Mouse (Mus musculus) MEL (cell line): ENCODE measurements around the gene Lonrf2. TPM values are rescaled to one million over a fixed set of nuclear protein-coding genes. Genes with fewer than 3 reads are reported as not detected.

Source experiments
- DNase-seq: peaks from one replicate; pipeline ENCODE4 v3.0.0; 2011; ENCODE audit warnings: low read depth, low spot score
- H3K27ac ChIP-seq: 2 replicates; pipeline ENCODE4 v1.5.1; 2012; ENCODE audit warnings: low read depth, mild to moderate bottlenecking, control low read depth, low read length, moderate library complexity; ENCODE audit not compliant: control insufficient read depth
- H3K27me3 ChIP-seq, 2 experiments: fragments of 150-350 bp in 1 of 2; sonication (generic) in 1 of 2; 2 replicates each; pipeline ENCODE4 v1.6.1; 2012; ENCODE audit warnings: low read length in 2 of 2, mild to moderate bottlenecking in 2 of 2, improper control_type of control experiment in 1 of 2, moderate library complexity in 1 of 2; ENCODE audit not compliant: insufficient read depth in 2 of 2, control insufficient read depth in 1 of 2
- H3K36me3 ChIP-seq, 2 experiments: 2 replicates each; pipeline ENCODE4 v1.6.1; 2012 to 2014; ENCODE audit warnings: low read length in 2 of 2, improper control_type of control experiment in 1 of 2, inconsistent platforms in 1 of 2, mild to moderate bottlenecking in 1 of 2; ENCODE audit not compliant: insufficient read depth in 2 of 2, control insufficient read depth in 1 of 2
- H3K4me1 ChIP-seq, 2 experiments: fragments of 150-350 bp in 1 of 2; sonication (generic) in 1 of 2; 2 replicates each; pipeline ENCODE4 v1.6.1; 2012; ENCODE audit warnings: low read length in 2 of 2, improper control_type of control experiment in 1 of 2, mild to moderate bottlenecking in 1 of 2; ENCODE audit not compliant: insufficient read depth in 2 of 2, control insufficient read depth in 1 of 2
- H3K4me3 ChIP-seq, 2 experiments: fragments of 150-350 bp in 1 of 2; sonication (generic) in 1 of 2; 2 replicates each; pipeline ENCODE4 v1.5.1; 2012; ENCODE audit warnings: low read depth in 2 of 2, low read length in 2 of 2, mild to moderate bottlenecking in 2 of 2, moderate library complexity in 2 of 2, control low read depth in 1 of 2, improper control_type of control experiment in 1 of 2; ENCODE audit not compliant: control insufficient read depth in 1 of 2, insufficient read depth in 1 of 2
- H3K79me2 ChIP-seq: 2 replicates; pipeline ENCODE4 v1.6.1; 2012; ENCODE audit warnings: mild to moderate bottlenecking, low read length, moderate library complexity; ENCODE audit not compliant: control insufficient read depth, poor library complexity, insufficient read depth
- H3K9ac ChIP-seq: 2 replicates; pipeline ENCODE4 v1.6.1; 2012; ENCODE audit warnings: low read depth, mild to moderate bottlenecking, control low read depth, low read length, moderate library complexity; ENCODE audit not compliant: control insufficient read depth, poor library complexity, severe bottlenecking
- H3K9me3 ChIP-seq: fragments of 150-350 bp; sonication (generic); replicated peaks from 2 replicates; pipeline ENCODE4 v1.6.1; 2012; ENCODE audit warnings: mild to moderate bottlenecking, low read length, improper control_type of control experiment, moderate library complexity; ENCODE audit not compliant: insufficient read depth
- CHD2 ChIP-seq: IDR thresholded peaks from 2 replicates; pipeline ENCODE4 v1.6.1; 2011; ENCODE audit warnings: low read length, improper control_type of control experiment
- CTCF ChIP-seq, 3 experiments: IDR thresholded peaks in 2 of 3; conservative IDR thresholded peaks in 1 of 3; 2 replicates each; pipeline ENCODE4 v1.5.1; 2011 to 2012; ENCODE audit warnings: low read length in 3 of 3, low read depth in 2 of 3, mild to moderate bottlenecking in 2 of 3, improper control_type of control experiment in 1 of 3, inconsistent platforms in 1 of 3, mixed read lengths in 1 of 3, moderate library complexity in 1 of 3; ENCODE audit not compliant: control insufficient read depth in 1 of 3, insufficient read depth in 1 of 3, poor library complexity in 1 of 3, severe bottlenecking in 1 of 3
- E2F4 ChIP-seq: IDR thresholded peaks from 2 replicates; pipeline ENCODE4 v1.6.1; 2011; ENCODE audit warnings: low read depth, low read length, improper control_type of control experiment, borderline replicate concordance
- ETS1 ChIP-seq: IDR thresholded peaks from 2 replicates; pipeline ENCODE4 v1.6.1; 2012; ENCODE audit warnings: low read depth, mild to moderate bottlenecking, inconsistent platforms, low read length, improper control_type of control experiment, moderate library complexity
- HCFC1 ChIP-seq: IDR thresholded peaks from 2 replicates; pipeline ENCODE4 v1.6.1; 2012; ENCODE audit warnings: low read depth, mild to moderate bottlenecking, inconsistent platforms, low read length, improper control_type of control experiment, moderate library complexity
- JUND ChIP-seq: IDR thresholded peaks from 2 replicates; pipeline ENCODE4 v1.6.1; 2011; ENCODE audit warnings: low read depth, mild to moderate bottlenecking, improper control_type of control experiment, low read length
- MAFK ChIP-seq: IDR thresholded peaks from 2 replicates; pipeline ENCODE4 v1.6.1; 2011; ENCODE audit warnings: low read depth, mild to moderate bottlenecking, low read length, improper control_type of control experiment, borderline replicate concordance
- MAZ ChIP-seq: IDR thresholded peaks from 2 replicates; pipeline ENCODE4 v1.6.1; 2012; ENCODE audit warnings: low read depth, mild to moderate bottlenecking, inconsistent platforms, low read length, improper control_type of control experiment
- MEF2A ChIP-seq: IDR thresholded peaks from 2 replicates; pipeline ENCODE4 v1.6.1; 2014; ENCODE audit warnings: low read depth, mild to moderate bottlenecking, inconsistent platforms, low read length, improper control_type of control experiment; ENCODE audit not compliant: poor library complexity, insufficient replicate concordance, severe bottlenecking; ENCODE audit errors: extremely low read depth
- MXI1 ChIP-seq: IDR thresholded peaks from 2 replicates; pipeline ENCODE4 v1.6.1; 2011; ENCODE audit warnings: mild to moderate bottlenecking, low read depth, low read length, improper control_type of control experiment
- MYC ChIP-seq: IDR thresholded peaks from 2 replicates; pipeline ENCODE4 v1.6.1; 2011; ENCODE audit warnings: low read depth, mild to moderate bottlenecking, low read length, improper control_type of control experiment, moderate library complexity
- NRF1 ChIP-seq: IDR thresholded peaks from 2 replicates; pipeline ENCODE4 v1.6.1; 2014; ENCODE audit warnings: low read depth, mild to moderate bottlenecking, inconsistent platforms, low read length, improper control_type of control experiment, moderate library complexity; ENCODE audit not compliant: poor library complexity, insufficient read depth, severe bottlenecking
- RAD21 ChIP-seq: IDR thresholded peaks from 2 replicates; pipeline ENCODE4 v1.6.1; 2011; ENCODE audit warnings: mild to moderate bottlenecking, low read depth, low read length, improper control_type of control experiment
- SMC3 ChIP-seq: IDR thresholded peaks from 2 replicates; pipeline ENCODE4 v1.6.1; 2011; ENCODE audit warnings: low read depth, low read length, improper control_type of control experiment
- TBP ChIP-seq: IDR thresholded peaks from 2 replicates; pipeline ENCODE4 v1.8.0; 2011; ENCODE audit warnings: low read depth, low read length, improper control_type of control experiment
- USF1 ChIP-seq: IDR thresholded peaks from 2 replicates; pipeline ENCODE4 v1.6.1; 2014; ENCODE audit warnings: low read depth, mild to moderate bottlenecking, inconsistent platforms, low read length, improper control_type of control experiment, moderate library complexity
- ZC3H11A ChIP-seq: IDR thresholded peaks from 2 replicates; pipeline ENCODE4 v1.6.1; 2012; ENCODE audit warnings: low read depth, mild to moderate bottlenecking, inconsistent platforms, low read length, improper control_type of control experiment
- ZNF384 ChIP-seq: IDR thresholded peaks from 2 replicates; pipeline ENCODE4 v1.6.1; 2012; ENCODE audit warnings: low read depth, mild to moderate bottlenecking, inconsistent platforms, low read length, improper control_type of control experiment
- polyA plus RNA-seq, 2 experiments: library from polyadenylated mRNA; stranded (reverse) in 1 of 2; unstranded in 1 of 2; fragments of >175 nt in 1 of 2; fragments of >200 nt in 1 of 2; gene quantifications; 2 replicates each; pipeline versions ENCODE4 v1.2.1 to v1.2.4; 2012; ENCODE audit warnings: low replicate concordance in 2 of 2, low read depth in 1 of 2; ENCODE audit not compliant: insufficient read length in 2 of 2, insufficient read depth in 1 of 2, missing spikeins in 1 of 2
- total RNA-seq: library from RNA; depleted of rRNA; stranded (reverse); fragments of 300-350 nt; gene quantifications from 2 replicates; pipeline ENCODE4 v1.2.3, GENCODE M21; 2012

The Lonrf2 gene
- total and polyA plus RNA-seq, 3 experiments: not detected

- Histone ChIP-seq H3K79me2 (no peaks in the 10 kb centered on the region), H3K4me3 (no peak overlapping the region), H3K27me3 (peaks cover 3 to 9% of the 10 kb centered on the region in 2 experiments; a peak in 3 of 4 replicates), H3K9me3 (no peaks in the 10 kb centered on the region), H3K36me3 (no peaks in the 10 kb centered on the region), H3K27ac (no peak overlapping the region), H3K9ac (no peak overlapping the region), H3K4me1 (no peaks in the 10 kb centered on the region; a peak in 1 of 4 replicates)
- DNase-seq: no peak
- TF ChIP-seq HCFC1 (no peak), MXI1 (no peak), TBP (no peak), NRF1 (no peak), SMC3 (no peak), MAZ (no peak), ETS1 (no peak), ZNF384 (no peak), USF1 (no peak), MEF2A (no peak), MAFK (no peak), RAD21 (no peak), JUND (no peak), MYC (no peak), CHD2 (no peak)
Observed at GRCm38 (mm10) chr1:38824926-38825325, 11.6 kb downstream of the Lonrf2 start.

GRCm38 (mm10) chr1:38823851-38824250, 12.7 kb downstream of the Lonrf2 start:
- TF ChIP-seq ZC3H11A: no peak
- TF ChIP-seq E2F4: no peak
- no peak for TF ChIP-seq RAD21
- no peak for TF ChIP-seq CTCF (IDR thresholded peaks at IDR 0.05 in 2 of 3, conservative IDR thresholded peaks at IDR 0.05 in 1 of 3; ENCODE audit: control insufficient read depth in 1 of 3, insufficient read depth in 1 of 3, low read depth in 2 of 3, low read length in 3 of 3, poor library complexity in 1 of 3, severe bottlenecking in 1 of 3)
- TF ChIP-seq JUND: no peak
- no peak for TF ChIP-seq NRF1
- TF ChIP-seq HCFC1: no peak
- no peak for TF ChIP-seq USF1
- TF ChIP-seq, all 39 proteins: peak for 0
- no peak for DNase-seq

More at GRCm38 (mm10) chr1:38823851-38824250, 12.7 kb downstream of the Lonrf2 start:
- Histone ChIP-seq H3K27ac (no peak overlapping the region), H3K4me3 (no peak overlapping the region), H3K36me3 (no peaks in the 10 kb centered on the region), H3K79me2 (no peaks in the 10 kb centered on the region), H3K27me3 (peaks cover 2 to 8% of the 10 kb centered on the region in 2 experiments; a peak in 3 of 4 replicates), H3K9ac (no peak overlapping the region), H3K9me3 (no peaks in the 10 kb centered on the region), H3K4me1 (no peaks in the 10 kb centered on the region; a peak in 1 of 4 replicates)
